Mouse (Mus musculus) right cerebral cortex, postnatal 36 days (tissue): ENCODE data around the gene Rreb1.

Experiments
- DNase-seq, 2 experiments: peaks; one replicate each; pipeline ENCODE4 v3.0.0; 2022; ENCODE audit warnings: low spot score in 2 of 2, mixed read lengths in 1 of 2

Gene Rreb1

DNA sequence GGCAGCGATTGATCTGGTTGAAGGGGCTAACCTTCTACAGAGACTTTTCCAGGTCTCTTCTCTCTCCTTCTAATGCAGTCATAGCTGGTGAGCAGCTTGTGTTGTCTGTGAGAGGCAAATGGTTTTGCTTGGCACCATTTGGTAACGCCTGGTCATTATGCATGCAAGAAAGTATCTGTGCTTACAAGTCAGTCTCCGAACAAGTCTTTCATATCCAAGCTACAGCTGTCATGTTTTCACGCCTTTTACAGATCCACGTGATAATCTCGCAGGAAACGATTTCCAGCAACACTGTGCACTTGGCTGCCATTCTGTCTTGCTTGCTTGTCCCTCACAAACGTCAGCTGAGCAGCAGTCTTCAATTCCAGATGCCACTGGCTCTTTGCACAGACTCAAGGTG, 191.8 kb downstream of the Rreb1 start:
- DNase-seq, result no peak

DNA sequence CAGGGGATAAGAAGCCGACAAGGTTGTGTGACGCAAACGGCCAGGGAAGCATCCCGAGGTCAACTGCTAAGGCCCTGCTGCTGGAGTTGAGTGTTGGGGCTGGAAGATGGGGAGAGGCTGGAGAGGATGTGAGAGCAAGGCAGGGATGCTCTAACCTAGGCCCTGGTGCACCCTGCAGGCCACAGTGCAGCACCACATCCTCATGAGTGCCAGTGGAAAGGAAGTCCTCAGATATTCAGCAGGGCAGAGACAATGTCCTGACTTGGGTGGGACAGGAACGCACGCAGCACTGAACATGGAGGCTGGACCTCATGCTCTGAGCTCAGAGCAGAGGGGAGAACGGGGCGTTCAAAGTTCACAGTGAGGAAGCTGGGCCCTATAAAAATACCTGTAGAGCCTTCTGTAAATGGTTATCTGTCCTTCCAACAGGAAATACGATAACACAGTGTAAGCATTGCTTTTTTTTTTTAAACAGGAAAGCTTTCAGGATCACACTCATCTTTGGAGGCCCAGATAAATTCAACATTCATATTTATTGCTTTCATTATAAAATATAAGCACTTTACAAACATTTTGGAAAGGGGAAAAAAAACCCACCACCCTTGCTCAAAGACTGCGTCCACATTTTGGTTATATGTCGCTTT, 192.8 kb downstream of the Rreb1 start:
- no peak for DNase-seq

DNA sequence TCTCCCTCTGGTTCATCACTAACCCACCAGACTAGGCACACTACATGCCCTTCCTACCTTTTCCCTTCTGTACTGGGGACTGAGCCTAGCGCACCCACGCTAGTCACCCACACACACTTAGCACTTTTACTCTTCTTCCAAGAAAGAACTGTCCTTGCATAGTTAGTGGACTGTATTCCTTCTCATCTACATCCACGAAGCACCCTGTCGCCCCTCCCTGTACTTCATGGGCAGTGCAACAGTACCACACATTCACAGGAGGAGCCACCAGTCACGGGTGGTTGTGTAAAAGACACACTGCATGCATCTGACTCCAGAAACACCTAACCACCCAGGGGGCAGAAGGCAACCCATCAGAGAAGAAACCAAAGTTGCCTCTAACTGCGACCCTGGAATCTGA, 195.8 kb downstream of the Rreb1 start:
- DNase-seq, result peak in 1 of 2 experiments; percentile 25

DNA sequence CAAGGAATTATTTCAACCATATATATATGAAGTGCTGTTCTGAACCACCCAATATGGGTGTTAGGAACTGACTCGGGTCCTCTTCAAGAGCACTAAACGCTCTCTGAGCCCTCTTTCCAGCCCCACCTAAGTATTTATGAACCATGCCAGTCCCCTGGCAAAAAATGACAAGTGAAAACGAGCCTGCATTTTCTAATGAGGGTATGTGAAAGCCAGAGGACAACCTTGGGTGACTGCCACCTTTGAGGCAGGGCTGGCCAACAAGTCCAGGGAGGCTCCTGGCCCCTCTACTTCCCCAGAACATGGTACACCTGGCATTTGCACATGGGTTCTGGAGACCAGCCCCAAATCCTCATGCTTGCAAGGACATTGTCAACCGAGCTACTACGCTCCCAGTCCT, 196.5 kb downstream of the Rreb1 start:
- DNase-seq, result no peak

DNA sequence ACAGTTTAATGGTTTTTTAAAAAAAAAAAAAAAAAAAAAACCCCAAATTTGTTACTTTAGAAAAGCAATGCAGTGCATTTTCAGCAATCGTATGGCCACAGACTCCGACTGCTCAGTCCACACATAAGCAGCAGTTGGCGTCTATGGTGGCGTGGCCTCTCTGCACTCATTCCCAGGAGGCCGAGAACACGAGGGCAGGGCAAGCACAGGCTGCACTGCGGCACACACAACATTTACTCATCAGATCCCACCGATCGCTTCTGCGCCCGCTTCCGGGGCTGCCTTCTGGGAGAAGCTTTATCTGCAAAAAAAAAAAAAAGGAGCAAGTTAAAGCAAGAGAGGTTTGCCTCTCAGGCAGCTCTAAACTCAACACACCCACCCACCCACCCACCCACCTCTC, 201.3 kb downstream of the Rreb1 start:
- DNase-seq, result no peak

DNA sequence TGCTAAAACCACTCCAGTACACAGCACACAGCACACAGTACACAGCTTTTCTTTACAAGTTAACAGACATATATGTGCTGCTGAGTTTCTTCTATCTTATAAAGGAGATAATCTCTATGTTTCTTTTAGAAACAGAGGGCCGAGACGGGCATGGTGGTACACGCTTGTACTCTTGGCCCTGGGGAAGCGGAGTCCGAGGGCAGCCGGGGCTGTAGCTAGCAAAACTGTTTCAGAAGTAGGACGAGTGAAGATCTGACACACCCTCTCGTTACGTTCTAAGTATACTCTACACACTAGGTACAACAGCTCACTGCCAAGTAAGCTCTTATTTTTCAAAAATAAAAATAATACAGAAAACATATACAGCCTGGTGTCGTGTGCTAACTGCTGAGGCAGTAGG, 202.1 kb downstream of the Rreb1 start:
- DNase-seq, result no peak

DNA sequence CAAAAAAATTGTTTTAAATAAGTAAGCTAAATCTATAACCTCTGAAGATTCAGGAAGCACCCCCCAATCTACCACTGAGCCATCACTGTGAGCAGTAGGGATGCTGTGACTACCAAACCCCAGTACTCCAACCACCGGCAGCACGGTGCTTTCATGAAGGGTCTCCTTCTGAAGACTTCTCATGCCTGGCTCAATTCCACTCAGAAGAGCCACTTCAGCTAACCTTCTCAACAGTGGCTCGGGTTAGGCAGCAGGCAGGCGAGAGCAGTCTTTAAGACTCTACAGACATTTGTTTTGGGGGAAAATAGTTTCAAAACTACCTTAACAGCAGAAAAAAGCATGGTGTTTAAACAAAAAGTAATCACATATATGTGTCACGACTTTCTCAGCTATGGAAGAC, 202.9 kb downstream of the Rreb1 start:
- DNase-seq, result no peak

DNA sequence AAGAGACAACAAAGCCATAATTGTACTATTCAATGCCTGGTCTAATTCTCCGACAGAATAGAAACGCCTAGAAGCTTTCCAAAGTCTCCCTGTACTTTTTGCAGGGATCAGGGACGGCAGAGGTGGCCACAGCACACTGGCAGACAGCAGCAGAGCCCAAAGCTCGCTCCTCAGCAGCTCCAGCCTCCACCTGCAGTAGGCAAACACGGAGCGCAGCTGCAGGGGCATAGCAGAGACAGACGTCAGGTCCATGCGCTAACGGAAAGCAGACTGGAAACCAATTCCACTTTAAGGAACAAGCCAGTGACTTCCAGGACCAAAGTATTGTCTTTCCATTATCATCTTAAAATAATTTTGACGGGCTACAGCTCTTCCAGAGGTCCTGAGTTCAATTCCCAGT, 208.0 kb downstream of the Rreb1 start:
- DNase-seq, result no peak

DNA sequence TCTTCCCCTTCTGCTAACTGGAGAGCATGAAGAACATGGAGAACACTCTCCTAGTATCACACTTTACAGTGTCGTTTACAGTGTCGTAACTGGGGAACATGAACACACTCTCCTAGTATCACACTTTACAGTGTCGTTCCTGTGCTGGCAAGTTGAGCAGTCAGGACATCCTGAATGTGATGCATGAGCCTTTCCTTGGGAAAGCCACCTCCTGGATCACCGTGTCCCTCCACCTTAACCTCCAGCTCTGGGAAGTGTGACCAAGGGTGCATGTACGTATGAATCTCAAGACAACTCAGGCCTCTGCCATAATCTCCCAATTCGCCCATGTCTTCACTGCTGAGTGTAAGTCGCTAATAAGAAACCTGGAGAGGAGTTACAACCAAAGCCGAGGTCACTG, 211.5 kb downstream of the Rreb1 start:
- DNase-seq, result no peak

DNA sequence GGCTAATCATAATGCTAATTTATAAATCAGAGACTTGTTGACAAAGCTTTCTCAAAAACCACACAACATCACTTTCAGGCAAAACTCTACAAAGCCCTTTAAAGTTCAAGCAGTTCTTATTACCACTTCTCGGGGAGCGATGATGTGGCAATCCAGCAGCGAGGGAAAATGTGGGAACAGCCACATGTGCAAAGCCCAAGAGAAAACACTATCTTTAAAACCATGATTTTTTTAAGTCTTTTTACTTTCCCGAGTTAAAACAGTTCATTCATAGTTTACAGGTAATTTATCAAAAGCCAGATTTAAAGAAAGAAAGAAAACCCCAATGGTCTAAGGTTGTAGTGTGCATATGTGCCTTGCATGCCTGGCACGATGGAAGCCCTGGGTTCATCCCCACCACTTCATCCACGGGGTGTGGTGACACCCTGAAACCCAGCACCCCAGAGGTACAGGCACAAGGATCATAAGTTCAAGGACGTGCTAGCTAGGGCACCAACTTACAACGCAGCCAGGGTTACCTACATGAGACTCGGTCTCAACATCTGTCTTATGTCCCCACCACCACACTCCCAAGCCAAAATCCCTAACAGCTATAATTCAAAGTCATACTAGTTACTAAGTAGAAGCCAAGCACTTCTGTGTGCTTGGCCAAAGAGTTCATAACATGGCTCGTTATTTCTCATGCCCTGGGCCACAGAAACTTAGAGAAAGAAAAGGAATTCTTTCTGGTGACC, 214.6 kb downstream of the Rreb1 start:
- no peak for DNase-seq

DNA sequence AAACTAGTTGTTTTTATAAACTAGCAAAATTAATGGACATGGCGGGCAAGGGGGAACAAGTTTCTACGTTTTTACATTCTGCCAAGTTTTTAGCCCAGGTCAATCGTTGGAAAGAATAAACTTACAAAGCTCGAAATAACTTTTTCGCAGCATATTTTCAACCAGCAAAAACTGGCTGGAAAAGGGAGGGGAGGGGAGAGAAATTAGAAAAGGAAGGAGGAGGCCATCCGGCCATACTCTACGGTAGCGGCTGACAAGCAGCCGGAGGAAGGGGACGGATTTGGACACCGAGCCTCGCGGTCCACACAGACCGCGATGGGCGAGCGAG, 215.1 kb downstream of the Rreb1 start:
- no peak for DNase-seq

DNA sequence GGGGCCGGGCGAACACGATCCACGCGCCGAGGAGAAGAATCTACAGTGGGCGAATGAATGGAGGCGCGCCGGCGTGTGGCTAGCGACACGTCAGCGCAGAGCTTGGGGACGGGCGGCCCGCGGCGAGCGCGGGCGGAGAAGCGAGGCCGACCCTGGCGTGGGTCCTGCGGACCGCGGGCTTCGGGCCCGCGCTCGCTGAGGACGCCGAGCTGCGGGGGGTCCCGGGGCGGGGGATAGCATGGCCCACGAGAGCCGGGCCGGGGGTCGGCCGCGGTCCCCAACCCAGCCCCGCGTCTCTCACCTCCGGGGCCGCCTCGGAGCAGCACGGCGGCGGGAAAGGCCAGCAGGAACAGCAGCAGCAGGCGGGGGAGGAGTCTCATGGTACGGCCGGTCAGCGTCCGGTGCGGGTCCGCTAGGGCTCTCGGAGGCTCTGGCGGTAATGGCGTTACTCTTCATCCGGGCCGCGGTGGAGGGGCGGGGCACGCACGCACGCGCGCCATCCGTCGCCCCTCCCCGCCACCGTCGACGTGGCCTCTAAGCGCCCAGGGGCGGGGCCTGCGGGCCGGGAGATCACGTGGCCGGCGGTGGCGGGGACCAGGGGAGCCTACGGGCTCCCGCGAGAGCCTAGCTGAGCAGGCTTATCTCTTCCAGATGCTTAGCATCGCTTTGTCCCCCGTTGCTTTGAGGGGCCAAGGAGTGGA, 215.7 kb downstream of the Rreb1 start, which contains the start of gene Ssr1:
Ssr1 (minus strand) TSS at position 514 of the 701 bp plus-strand sequence.
- DNase-seq, result peak; percentile 91

DNA sequence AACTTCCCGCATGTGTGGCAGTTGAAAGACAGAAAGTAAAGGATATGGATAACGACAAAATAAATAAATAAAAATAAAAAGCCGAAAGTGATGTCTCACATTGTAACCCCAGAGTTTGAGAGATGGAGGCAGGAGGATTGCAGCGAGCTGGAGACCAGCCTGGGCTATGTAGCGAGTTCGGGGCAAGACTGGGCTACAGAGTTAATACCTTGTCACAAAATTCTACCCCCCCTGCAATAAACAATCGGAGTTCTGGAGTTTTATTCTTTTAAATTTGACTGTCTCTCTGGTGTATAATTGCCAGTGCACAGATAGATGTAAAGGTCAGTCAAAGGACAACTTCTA, 216.2 kb downstream of the Rreb1 start:
- no peak for DNase-seq

DNA sequence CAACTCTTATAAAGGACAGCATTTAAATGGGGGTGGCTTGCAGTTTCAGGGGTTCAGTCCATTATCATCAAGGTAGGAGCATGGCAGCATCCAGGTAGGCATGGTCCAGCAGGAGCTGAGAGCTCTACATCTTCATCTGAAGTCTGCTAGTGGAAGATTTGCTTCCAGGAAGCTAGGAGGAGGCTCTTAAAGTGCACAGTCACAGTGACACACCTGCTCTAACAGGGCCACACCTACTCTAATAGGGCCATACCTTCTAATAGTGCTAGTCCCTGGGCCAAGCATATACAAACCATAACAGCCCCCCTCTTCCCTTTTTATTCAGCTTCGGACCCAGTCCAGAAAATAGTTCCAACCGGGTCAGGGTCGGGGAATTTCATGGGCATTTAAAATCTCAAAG, 221.5 kb downstream of the Rreb1 start:
- no peak for DNase-seq
